8 mouse cellular contexts compared by ENCODE assay signal in the genomic region with DNA sequence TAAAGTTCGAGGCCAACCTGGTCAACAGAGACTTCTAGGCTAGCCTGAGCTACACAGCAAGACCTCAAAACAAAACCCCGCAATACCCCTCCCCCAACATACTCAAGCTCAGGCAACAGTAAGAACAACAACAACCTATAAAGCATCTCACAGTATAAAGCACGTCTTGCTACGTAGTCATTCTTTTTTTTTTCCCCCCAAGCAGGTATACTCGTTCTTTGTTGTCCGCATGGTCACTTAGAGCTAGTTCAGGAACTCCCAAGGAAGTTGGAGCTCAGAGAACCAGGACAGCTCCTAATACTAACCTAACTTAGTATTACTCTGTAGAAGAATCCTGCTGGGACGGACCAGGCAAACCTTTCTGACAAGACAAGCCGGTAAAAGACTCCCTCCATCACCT. TPM values are rescaled to one million over a fixed set of nuclear protein-coding genes. Genes with fewer than 3 reads are reported as not detected.
DNase-seq lines count a peak whose midpoint lies in the region; ATAC-seq and TF ChIP-seq lines count a peak whose summit lies in the region.

No protein-coding gene starts in this region.

- DNase-seq in cerebellum, adult 2 months, result no peak
- DNase-seq in cerebellum, adult 8-10 months, result no peak
- DNase-seq in testis, postnatal 10 days (ENCODE audit: low spot score), result no peak
- DNase-seq in intestine, embryonic 14.5 days (ENCODE audit: low spot score), result no peak
- no peak for DNase-seq in layer of hippocampus, adult 9-11 months
- DNase-seq in spleen, adult 12 weeks (ENCODE audit: low spot score), result no peak

- ATAC-seq in intestine, embryonic 14.5 days (replicated peaks; ENCODE audit: low FRiP score, low TSS enrichment, low read depth), result no peak
- no peak for ATAC-seq in neural tube, embryonic 15.5 days (ENCODE audit: low FRiP score)

- no peaks in the 10 kb centered on the region for H3K27me3 ChIP-seq in cerebellum, adult 2 months (ENCODE audit: control insufficient read depth, insufficient read depth, low read length)
- H3K27me3 ChIP-seq in testis, adult 2 months (ENCODE audit: control insufficient read depth, insufficient read depth, low read length), result no peaks in the 10 kb centered on the region
- no peaks in the 10 kb centered on the region for H3K27me3 ChIP-seq in intestine, embryonic 14.5 days (replicated peaks; ENCODE audit: control insufficient read depth, insufficient read depth, low read length)
- H3K27me3 ChIP-seq in neural tube, embryonic 15.5 days (replicated peaks), result no peaks in the 10 kb centered on the region

- TF ChIP-seq POLR2A in cerebellum, adult 2 months (IDR thresholded peaks at IDR 0.05; ENCODE audit: borderline replicate concordance, insufficient read depth, low read length), result no peak
- TF ChIP-seq POLR2A in testis, adult 2 months (IDR thresholded peaks at IDR 0.05; ENCODE audit: control insufficient read depth, low read depth, low read length), result no peak

- H3K9me3 ChIP-seq in intestine, embryonic 14.5 days (ENCODE audit: control insufficient read depth, low read length), result no peaks in the 10 kb centered on the region
- H3K9me3 ChIP-seq in neural tube, embryonic 15.5 days (replicated peaks), result no peaks in the 10 kb centered on the region

- H3K4me1 ChIP-seq in cerebellum, adult 2 months (ENCODE audit: control insufficient read depth, insufficient read depth, low read length), result no peaks in the 10 kb centered on the region; the same call in 1 of the 2 replicates
- peaks cover 6% of the 10 kb centered on the region for H3K4me1 ChIP-seq in testis, adult 2 months (ENCODE audit: control insufficient read depth, insufficient read depth, low read length)
- H3K4me1 ChIP-seq in intestine, embryonic 14.5 days (replicated peaks; ENCODE audit: control insufficient read depth, insufficient read depth, low read length), result peaks cover 9% of the 10 kb centered on the region; the same call in 1 of the 2 replicates
- peaks cover 27% of the 10 kb centered on the region for H3K4me1 ChIP-seq in neural tube, embryonic 15.5 days

- WGBS in cerebellum, adult 2 months, result 13% methylated on average over 8 of the region's 8 CpGs
- 14% methylated on average over 8 of the region's 8 CpGs for WGBS in intestine, embryonic 14.5 days
- whole genome bisulfite sequencing in neural tube, embryonic 15.5 days, result 19% methylated on average over 8 of the region's 8 CpGs

- no peak for TF ChIP-seq CTCF in cerebellum, adult 2 months (IDR thresholded peaks at IDR 0.05; ENCODE audit: borderline replicate concordance, insufficient read depth, low read depth, low read length)
- no peak for TF ChIP-seq CTCF in testis, adult 2 months (IDR thresholded peaks at IDR 0.05; ENCODE audit: control insufficient read depth, insufficient read depth, insufficient replicate concordance, low read depth, low read length)

- H3K4me2 ChIP-seq in intestine, embryonic 14.5 days (ENCODE audit: low read length), result peak overlapping the region; percentile 52
- H3K4me2 ChIP-seq in neural tube, embryonic 15.5 days, result peak overlapping the region; percentile 91

- peak overlapping the region; percentile 64 for H3K9ac ChIP-seq in intestine, embryonic 14.5 days (ENCODE audit: low read length)
- peak overlapping the region; percentile 99 for H3K9ac ChIP-seq in neural tube, embryonic 15.5 days (replicated peaks)

- peak overlapping the region; percentile 100 for H3K4me3 ChIP-seq in cerebellum, adult 2 months (replicated peaks; ENCODE audit: insufficient read depth, low read depth, low read length)
- H3K4me3 ChIP-seq in testis, adult 2 months (ENCODE audit: control insufficient read depth, low read depth, low read length), result peak overlapping the region; percentile 94
- H3K4me3 ChIP-seq in intestine, embryonic 14.5 days (ENCODE audit: low read depth, low read length), result peak overlapping the region; percentile 86
- H3K4me3 ChIP-seq in neural tube, embryonic 15.5 days (replicated peaks), result peak overlapping the region; percentile 86

- no peaks in the 10 kb centered on the region for H3K36me3 ChIP-seq in testis, adult 2 months (ENCODE audit: control insufficient read depth, insufficient read depth, low read length)
- no peaks in the 10 kb centered on the region for H3K36me3 ChIP-seq in intestine, embryonic 14.5 days (ENCODE audit: control insufficient read depth, insufficient read depth, low read length)
- no peaks in the 10 kb centered on the region for H3K36me3 ChIP-seq in neural tube, embryonic 15.5 days

- no peak overlapping the region for H3K27ac ChIP-seq in cerebellum, adult 2 months (ENCODE audit: insufficient read depth, low read length)
- H3K27ac ChIP-seq in testis, adult 2 months (ENCODE audit: control insufficient read depth, insufficient read depth, low read depth, low read length), result no peak overlapping the region
- no peak overlapping the region for H3K27ac ChIP-seq in intestine, embryonic 14.5 days (ENCODE audit: low read depth)
- H3K27ac ChIP-seq in neural tube, embryonic 15.5 days (replicated peaks), result peak overlapping the region; percentile 99; the same call in 1 of the 2 replicates

RNA-seq across cellular contexts. Expression of a gene that starts 1.0 kb away (rescaled TPM):
- 24.6 and 26.4 TPM in 2 replicates for polyA plus RNA-seq in cerebellum, adult 2 months (2012; rRNA removed)
- polyA plus RNA-seq in testis, adult 2 months (2012; rRNA removed), result 5.5 and 6.7 TPM in 2 replicates
- polyA plus RNA-seq in intestine, embryonic 14.5 days (2014; fragmentation: Nextera tagmentation; extraction: Ambion mirVana), result 81.8 and 83.5 TPM in 2 replicates
- polyA plus RNA-seq in neural tube, embryonic 15.5 days (2015; fragmentation: Nextera tagmentation; extraction: Ambion mirVana), result 42.4 and 45.8 TPM in 2 replicates

RNA-seq across cellular contexts. Expression of a gene that starts 14.4 kb away (rescaled TPM):
- 2.0 and 2.2 TPM in 2 replicates for polyA plus RNA-seq in cerebellum, adult 2 months (2012; rRNA removed)
- polyA plus RNA-seq in testis, adult 2 months (2012; rRNA removed), result 0.07 and 0.11 TPM in 2 replicates
- 4.2 and 4.3 TPM in 2 replicates for polyA plus RNA-seq in intestine, embryonic 14.5 days (2014; fragmentation: Nextera tagmentation; extraction: Ambion mirVana)
- 2.3 and 2.6 TPM in 2 replicates for polyA plus RNA-seq in neural tube, embryonic 15.5 days (2015; fragmentation: Nextera tagmentation; extraction: Ambion mirVana)

RNA-seq across cellular contexts. Expression of a gene that starts 52.5 kb away (rescaled TPM):
- 0.19 TPM in 1 of 2 replicates, not detected in the other for polyA plus RNA-seq in cerebellum, adult 2 months (2012; rRNA removed)
- polyA plus RNA-seq in testis, adult 2 months (2012; rRNA removed), result 3.0 and 3.7 TPM in 2 replicates
- polyA plus RNA-seq in intestine, embryonic 14.5 days (2014; fragmentation: Nextera tagmentation; extraction: Ambion mirVana), result 38.0 and 44.0 TPM in 2 replicates
- 5.9 and 15.7 TPM in 2 replicates for polyA plus RNA-seq in neural tube, embryonic 15.5 days (2015; fragmentation: Nextera tagmentation; extraction: Ambion mirVana)
